Mouse (Mus musculus) left cerebral cortex, postnatal 10 days (tissue): Measurements from ENCODE around the gene Epas1. TPM values are rescaled to one million over a fixed set of nuclear protein-coding genes. Genes with fewer than 3 reads are reported as not detected.

Source experiments
- DNase-seq, 2 experiments: peaks; one replicate each; pipeline ENCODE4 v3.0.0; 2021 to 2022; ENCODE audit warnings: low spot score in 2 of 2, mixed read lengths in 1 of 2; ENCODE audit errors: extremely low spot score in 1 of 2
- intact Hi-C: fragments of 180-260 bp; cut with DNase I; formaldehyde crosslinking; loops from one replicate; pipeline ENCODE4 v1.15.1; 2025
- total RNA-seq, 2 experiments: library from RNA; stranded (reverse); gene quantifications; 2 replicates each; pipeline ENCODE4 v1.2.3; 2021

The Epas1 gene
- total RNA-seq, 2 experiments from 2014 or later, result 76.6 to 77.3 TPM

DNA sequence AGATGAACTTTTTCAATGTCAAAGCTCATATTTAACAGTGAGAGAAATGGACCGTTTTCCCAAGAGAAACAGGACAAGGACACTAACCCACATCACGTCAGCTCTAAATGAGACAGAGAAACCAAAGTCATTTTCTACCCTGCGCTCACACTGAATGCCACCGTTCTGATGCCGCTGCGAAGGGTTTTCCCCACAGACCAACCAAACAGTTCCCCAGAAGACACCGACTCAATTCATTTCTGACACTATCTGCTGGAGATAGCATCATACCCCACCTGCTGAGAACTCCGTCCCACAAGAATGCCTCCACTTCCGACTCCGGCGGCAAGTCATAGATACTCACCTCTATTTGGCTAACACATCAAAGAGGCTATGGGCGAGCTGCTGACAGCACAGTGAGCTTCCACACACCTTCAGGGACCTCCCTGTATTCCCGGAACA, 99.1 kb downstream of the Epas1 start:
- intact Hi-C loops, result no loop called here
- DNase-seq, result no peak

- intact Hi-C loops, result no loop called here
Observed at GRCm38 (mm10) chr17:86870586-86870985, 117.1 kb downstream of the Epas1 start.

DNA sequence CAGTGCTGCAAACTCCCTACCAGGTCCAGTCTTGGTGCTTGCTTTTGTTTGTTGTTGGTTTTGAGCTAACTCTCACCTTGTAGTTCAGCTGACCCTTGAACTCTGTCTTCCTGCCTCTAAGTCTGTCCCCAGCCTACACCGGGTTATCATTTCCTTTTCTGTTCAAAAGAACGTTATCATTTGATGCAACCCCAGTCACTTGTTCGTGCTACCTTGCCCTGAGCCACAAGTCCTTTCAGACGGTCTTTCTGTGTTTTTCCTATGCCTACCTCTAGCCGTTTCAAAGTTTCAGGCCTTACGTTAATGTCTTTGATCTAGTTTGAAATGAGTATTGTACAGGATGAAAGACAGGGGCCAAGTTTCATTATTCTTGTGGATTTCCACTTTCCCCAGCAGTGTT, 119.1 kb downstream of the Epas1 start:
- no peak for DNase-seq
- intact Hi-C loops, result no loop called here

More at GRCm38 (mm10) chr17:86870586-86870985, 117.1 kb downstream of the Epas1 start:
- no peak for DNase-seq

- DNase-seq, result no peak
- intact Hi-C loops, result no loop called here
Observed at GRCm38 (mm10) chr17:86876940-86877339, 123.4 kb downstream of the Epas1 start.

DNA sequence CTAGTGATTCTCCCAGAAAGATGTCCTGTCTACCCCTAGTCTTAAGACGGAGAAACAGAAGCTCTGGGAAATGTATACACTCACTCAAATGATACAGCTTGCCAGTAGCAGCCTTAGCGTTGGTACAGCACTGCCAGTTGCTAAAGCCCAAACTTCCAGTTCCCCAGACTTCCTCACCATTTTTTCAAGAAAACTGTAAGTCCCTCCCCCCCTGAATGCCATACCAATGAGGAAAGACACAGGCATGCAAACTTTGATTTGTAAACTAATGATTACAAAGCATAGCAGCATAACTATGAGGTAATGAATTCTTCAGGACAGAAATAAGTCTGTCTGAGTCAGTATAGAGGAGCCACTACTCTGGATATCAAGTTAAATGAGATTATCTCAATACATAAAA, 124.2 kb downstream of the Epas1 start:
- DNase-seq, result no peak
- intact Hi-C loops, result no loop called here

- intact Hi-C loops, result no loop called here
- no peak for DNase-seq
Observed at GRCm38 (mm10) chr17:86880056-86880455, 126.6 kb downstream of the Epas1 start.

- no peak for DNase-seq
- intact Hi-C loops, result no loop called here
Observed at GRCm38 (mm10) chr17:86880461-86881044, 127.1 kb downstream of the Epas1 start.

Other genes with a start within 250 kb of the Epas1 start
- not detected for gene Gm10309, start 248.5 kb upstream of the Epas1 start, total RNA-seq
- not detected for gene Tmem247, start 163.6 kb downstream of the Epas1 start, total RNA-seq
- not detected for gene Atp6v1e2, start 194.2 kb downstream of the Epas1 start, total RNA-seq
- 10 to 100 TPM; 19.5 to 24.9 TPM for gene Rhoq, start 209.4 kb downstream of the Epas1 start, total RNA-seq